Mouse (Mus musculus): ENCODE measurements at regions not wholly inside any gene's neighbourhood (a gene's known extent, or its start where the extent isn't known, plus 50 kb on each side); places are given as distances from the start of the nearest gene placed in this dataset.

DNA sequence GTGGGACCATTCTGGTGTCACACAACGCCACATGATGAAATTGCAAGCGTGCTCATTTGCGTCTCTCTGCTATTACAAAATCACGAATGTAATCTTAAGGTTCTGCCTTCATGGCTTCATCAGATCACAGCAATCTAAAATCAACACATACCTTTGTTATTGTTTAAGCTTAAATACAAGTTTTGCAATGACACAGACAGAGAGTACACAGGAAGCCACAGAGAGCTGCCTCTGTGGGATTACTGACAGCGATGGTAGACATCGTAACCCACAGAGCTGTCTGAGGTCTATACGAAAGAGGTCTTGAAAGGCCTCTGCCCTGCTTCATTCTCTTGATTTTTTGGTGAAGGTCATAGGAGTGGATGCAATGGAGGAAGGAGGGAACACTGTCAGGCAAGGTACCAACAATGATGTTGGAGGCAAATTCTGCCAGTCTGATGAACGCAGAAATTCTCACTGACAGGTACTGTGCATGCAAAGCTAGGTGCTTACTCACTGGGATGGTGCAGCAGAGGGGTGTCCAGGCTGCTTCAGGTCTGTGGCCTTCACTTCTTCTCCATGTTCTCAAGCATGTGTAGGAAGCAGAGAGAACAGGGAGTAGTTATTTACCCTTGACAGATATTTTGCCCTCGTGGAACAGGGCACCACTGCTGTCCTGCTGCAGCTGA is 226.5 kb downstream of the Gm19410 start:
- DNase-seq (ENCODE audit: low spot score in 2 of 2), result no peak

DNA sequence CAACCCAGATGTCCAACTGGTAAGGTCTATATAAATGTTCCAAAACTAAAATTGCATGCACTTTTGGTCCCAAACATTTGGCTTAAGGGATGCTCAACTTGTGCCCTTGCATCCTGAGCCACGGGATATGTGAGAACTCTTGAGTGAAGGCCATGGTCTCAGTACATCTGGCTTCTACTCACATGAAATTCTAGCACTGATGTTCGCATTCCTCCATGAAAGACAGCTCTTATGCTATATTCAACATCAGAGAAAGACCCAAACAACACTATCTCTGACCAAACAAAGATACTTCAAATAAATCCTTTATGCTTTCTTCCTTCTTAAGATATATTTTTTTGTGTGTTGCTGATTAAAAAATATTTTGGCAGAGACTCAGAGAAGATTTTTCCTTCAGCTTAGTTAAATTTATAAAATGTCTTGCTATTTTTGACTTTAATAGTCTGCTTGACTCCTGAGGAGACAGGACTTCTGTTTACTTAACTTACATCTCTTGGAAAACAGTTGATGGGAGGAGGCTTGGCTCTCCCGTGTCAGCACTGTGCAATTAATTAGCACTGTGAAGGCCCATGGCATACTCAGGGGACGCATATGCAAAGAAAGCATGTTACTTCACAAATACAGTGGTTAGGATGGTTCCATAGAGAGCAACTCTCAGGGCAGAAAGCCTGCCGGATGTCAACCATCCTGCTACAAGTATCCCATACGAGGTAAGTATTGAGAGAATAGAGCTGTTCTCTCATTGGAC is 230.9 kb downstream of the Gm19410 start:
- DNase-seq (ENCODE audit: low spot score in 2 of 2), result no peak

DNA sequence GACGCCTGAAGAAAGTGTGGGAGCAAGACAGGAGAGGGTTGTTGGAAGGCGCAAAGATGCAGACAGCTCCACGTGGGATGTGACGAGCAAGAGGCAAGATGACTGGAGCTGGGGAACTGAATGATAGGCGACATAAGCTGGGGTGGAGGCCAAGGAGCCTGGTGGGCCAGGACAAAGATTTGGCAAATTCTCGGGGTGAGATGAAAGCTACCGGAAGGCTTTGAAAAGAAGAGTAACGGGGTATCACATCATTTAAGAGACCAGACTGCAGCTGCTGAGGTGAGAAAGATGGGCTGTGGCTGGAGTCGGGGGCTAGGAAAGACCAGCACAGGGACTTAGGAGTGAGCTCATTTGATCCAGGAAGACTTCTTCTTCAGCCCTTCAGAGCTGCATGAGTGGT is 234.0 kb downstream of the Gm19410 start:
- DNase-seq (ENCODE audit: low spot score in 2 of 2), result no peak

DNA sequence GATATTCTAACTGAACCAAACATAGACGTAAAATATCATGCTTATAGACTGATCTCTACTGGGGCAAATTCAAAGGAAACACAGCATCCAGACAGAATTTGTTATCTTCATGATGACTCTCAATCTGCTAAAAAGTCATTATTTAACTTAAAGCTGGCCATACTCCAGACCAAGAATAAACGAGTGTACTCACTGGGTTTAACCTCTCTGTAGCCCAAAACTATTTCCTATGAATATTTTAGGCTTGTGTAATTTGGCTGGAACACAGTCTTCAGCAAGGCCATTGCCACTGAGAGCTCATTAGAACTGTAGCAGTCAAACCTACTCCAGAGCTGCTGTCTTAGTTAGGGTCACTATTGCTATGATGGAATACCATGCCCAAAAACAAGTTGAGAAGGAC is 238.8 kb downstream of the Gm19410 start:
- no peak for DNase-seq (ENCODE audit: low spot score in 2 of 2)

DNA sequence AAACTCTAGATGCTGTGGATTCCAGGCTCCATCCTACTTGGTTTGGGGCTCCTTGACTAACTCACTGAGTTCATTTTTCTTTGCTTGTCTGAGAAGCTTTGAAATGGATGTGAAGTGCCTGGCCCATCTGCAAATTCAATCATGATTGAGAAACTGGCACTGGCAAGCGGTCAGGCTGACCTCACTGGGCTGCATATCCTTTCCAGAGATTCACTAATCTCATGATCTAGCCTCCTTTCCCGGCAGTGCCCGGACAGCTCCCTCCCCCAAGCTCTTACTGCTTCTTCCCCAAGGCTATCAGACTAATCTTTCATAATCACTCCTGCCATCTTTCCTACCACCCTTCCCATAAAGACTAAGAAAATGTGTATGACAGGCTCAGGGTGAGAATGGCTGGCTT is 239.9 kb downstream of the Gm19410 start:
- DNase-seq (ENCODE audit: low spot score in 2 of 2), result no peak

DNA sequence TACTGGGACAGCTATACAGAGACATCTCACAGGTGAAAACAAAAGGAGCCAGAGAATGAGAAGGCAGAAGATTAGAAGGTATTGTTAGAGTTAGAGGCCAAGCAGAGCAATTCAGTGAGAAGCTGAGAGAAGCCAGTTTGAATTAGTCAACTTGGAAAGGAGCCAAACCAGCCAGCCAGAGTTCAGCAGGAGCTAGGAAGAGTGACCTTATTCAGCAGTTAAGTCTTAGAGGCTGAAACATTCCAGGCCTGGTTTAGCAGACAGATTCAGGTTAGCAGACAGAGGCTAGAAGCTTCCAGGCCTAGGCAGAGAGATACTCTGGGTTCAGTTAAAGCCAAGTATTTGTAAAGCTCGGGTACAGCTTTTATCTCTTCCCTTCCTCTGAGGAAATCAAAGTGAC is 242.1 kb downstream of the Gm19410 start:
- DNase-seq (ENCODE audit: low spot score in 2 of 2), result no peak

DNA sequence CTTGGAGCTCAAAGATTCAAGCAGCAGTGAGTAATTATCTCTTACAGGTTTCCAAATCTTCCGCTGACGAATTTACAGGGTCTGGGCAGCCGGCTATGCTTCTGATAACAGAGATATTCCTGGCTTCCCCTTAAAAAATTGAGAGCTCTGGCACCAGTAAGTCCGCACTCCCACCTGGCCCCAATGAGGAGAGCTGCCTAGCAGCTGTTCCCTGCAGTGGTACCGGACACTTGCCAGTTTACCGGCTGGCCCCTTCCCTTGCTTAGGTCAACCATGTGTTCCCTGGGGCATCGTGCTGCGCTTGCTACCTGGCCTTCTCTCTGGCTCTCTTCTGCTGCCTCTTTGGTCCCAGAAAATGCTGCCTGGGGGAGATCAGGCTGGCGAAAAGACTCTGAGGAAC is 244.0 kb downstream of the Gm19410 start:
- no peak for DNase-seq (ENCODE audit: low spot score in 2 of 2)

DNA sequence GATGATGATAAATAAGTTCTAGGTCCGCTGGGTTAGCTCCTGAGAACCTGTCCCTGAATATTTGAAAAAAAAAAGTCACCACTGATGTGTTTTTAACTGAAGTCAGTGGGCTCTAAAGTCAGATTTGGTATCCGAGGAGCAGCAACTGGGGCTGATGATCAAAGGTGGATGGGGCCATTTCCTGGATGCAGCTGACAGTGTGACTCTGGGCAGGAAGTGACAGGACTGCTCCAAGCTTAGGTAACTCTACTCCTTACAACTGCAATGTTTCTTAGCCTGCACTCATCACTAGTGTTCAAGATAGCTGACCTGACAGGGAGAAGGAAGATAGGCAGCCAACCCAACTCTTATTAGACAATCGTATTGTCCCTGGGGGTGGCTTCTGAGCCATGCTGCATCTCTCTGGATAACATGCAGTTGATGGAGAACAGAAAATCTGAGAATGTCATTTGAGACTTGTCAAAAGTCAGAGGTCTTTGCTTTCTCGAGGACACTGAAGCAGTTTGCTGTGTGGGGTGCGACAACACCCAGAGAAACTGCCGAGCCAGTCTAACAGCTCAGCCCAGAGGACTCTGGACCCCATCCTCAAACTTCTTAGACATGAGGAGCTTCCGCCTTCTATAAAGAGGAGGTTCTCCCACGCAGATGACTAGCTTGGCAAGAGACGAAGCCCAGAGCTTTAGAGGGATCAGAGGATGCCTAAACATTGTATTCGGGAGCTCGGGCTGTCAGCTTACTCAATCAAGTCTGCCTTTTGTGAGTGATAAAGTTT is 245.0 kb downstream of the Gm19410 start:
- DNase-seq (ENCODE audit: low spot score in 2 of 2), result no peak

DNA sequence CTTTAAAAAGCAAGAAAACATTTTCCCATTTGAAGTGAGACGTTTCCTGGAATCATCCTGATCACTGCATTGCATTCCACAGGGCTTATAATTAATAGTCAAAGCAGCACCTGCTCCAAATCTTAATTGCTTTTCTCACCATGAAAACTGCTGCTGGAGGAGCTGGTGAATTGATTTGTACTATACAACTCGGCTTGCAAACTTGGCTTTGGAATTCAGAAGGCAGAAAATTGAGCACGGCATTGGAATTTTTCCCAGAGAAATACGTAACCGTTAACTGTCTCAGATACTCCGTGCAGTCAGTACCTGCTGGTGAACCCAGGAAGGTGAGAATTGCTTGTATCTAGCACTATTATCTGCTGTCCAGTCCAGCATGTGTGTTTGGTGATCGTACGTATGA is 249.3 kb downstream of the Gm19410 start:
- peak; percentile 25 to 47 for DNase-seq (ENCODE audit: low spot score in 2 of 2)

DNA sequence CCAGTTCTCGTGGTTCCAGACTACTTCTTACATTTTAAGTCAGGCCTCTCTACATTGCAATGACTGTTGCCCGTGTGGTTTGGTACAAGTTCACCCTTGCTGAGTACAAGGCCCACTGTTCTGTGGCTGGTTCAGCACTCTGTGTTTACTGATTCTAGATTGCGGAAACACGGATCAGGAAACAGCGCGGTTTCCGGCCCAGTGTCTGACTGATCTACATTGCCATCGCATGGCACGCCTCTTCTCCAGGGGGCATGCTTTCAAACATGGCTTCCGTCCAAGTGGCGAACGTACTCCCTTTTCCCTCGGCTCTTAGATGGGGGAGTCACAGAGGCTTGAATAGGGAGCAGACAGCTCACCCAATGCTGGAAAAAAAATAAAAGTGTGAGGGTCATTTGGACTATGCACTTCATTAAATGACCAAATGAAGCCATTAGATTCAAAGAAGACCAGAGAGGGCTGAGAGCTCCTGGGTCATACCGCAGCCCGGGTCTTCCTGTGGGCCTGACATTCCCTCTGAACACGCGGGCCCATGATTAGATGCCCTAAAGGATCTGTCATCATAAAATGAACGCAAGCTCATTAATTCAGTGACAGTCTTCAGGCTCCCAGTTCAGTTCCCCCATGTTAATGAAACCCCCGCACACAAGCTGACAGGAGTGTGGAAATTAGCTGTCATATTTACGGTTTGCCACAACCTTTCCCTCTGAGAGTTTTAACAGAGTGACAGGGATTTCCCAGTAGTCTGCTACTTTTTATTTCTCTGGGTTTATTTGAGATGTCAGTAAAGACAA is 250.9 kb downstream of the Gm19410 start:
- no peak for DNase-seq (ENCODE audit: low spot score in 2 of 2)

DNA sequence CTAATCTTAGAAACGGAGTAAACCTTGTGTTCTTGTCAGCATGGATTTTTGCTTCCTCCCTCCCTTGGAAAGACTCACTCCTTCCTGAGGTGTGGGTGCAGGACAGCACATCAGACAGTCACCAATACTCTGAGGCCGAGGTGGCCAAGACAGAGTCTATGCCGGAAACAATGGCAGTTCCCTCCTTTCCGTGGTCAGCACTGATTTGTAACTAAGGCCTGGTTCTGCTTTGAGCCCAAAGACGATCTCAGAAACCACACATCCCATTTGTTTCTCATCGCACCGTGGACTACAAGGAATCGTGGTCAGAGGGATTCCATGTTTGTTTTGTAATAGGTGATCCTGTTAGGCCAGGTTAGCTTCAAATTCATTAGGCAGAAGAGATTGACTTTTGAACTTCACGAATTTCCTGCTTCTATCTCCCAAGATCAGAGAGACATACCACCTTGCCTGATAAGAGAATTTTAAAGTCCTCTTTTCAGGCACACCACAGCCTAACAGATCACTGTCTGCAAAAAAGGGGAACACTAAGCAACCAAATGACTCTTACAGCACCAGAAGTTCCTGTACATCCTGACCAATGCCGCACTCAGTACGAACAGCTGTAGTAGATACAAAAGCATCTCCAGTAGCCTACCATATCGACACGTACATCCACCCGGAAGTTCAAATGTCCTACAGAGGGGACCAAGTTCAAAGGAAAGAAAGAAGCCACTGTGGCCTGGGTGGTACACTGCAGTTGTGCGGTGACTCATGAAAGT is 253.6 kb downstream of the Gm19410 start:
- DNase-seq (ENCODE audit: low spot score in 2 of 2), result peak in 1 of 2 experiments; percentile 20

DNA sequence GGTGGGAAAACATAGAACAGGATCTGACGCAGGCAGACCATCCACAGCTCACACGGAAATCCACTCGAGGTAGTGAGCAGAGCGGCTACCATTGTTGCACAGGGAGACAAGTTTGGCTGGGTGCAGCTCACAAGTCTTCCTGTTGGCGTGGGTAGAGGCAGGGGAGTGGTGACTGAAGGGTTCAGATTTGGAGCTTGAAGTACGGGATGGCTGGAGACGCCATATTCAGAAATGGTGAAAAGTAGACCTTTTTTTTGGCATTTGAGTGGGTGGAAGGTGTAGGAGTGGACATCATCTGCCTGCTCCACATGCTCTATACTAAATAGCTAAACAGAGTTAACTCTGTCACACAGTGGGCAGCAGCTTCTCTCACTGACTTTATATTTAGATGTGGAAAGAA is 254.3 kb downstream of the Gm19410 start:
- peak; percentile 63 to 64 for DNase-seq (ENCODE audit: low spot score in 2 of 2)

DNA sequence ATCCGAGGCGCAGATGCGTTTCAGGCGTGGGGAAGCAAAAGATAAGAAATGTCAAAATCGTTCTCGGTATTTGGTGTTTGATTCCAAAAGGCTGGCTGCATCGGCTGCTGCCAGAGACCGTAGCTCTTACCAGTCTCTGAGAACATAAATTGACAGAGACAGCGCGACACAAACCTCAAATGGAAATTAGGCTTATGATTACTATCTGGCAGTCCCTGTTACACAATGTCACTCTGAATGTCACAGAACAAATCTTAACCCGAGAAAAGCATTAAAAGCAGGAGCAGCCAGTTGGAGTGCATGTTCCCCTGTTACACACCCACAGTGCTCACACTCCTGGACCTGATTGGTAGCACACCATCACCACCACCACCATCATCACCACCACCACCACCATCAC is 262.0 kb downstream of the Gm19410 start:
- DNase-seq (ENCODE audit: low spot score in 2 of 2), result no peak

DNA sequence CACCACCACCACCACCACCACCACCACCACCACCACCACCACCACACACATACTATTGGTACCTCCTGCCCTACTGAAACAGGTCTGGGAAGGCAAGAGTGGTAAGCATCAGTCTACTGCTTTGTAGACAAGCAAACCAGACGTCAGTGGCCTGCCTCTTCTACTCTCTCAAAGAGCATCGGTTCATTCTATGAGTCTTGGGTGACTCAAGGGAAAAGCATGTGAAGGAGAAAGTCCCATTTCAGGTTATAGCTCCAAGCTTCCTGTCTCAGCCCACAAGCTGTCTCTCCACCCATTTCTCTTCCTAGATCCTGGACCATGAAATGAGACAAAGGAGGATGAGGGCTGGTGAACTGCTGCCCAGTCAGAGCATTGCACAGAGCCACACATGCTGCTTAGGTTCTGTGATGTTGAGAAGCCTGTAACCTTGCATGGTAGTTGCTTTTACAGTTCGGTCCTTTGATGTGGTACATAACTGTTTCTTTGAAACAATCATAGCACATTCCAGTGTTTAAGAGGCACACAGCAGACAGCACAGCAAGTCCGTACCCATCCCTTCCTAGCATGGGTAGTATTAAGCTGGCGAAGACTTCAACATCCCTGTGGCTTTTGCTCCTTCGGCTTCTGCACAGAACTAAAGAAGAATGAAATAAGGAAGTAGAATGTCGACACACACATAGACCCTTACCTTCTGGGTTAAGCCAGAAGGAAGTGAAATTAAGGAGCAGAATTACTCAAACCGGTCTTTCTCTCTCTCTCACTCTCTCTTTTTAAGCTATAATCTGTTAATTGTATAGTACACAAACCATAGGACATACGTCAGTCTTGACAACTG is 262.7 kb downstream of the Gm19410 start:
- no peak for DNase-seq (ENCODE audit: low spot score in 2 of 2)

DNA sequence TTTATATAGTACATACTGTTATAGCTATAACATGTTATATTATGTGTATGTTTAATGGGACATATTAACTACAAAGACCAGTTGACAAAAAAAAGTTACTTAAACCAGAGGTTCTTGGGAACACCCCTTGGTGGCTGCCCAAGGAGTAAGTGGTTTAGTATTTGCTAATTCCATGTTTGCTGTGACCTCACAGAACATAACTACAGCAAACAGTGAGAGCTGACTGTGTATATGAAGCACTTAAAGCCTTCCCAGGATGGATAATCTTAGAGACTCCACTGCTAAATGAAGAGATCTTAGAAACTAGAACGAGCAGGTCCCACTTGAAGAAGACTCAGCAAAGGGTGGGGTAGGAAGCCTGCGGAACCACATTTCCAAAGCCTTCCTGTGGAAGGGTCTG is 263.9 kb downstream of the Gm19410 start:
- DNase-seq (ENCODE audit: low spot score in 2 of 2), result no peak

DNA sequence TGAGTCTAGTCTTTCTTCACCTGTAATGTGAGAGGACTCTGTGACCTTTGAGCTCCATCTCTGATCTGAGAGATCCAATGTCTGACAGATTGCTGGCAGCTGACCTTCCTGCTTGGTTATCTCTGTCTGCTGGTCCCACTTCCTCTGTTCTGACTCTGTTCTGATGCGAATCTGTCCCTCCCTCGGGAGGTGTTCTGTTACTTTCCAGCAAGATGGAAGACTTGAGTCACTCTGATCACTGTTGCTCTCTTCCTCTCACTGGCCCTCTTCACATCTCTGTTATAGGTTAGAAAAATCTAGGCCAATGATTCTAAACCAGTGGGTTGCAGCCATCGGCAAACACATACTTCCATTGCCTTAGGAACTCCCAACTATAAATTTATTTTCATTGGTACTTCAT is 264.6 kb downstream of the Gm19410 start:
- no peak for DNase-seq (ENCODE audit: low spot score in 2 of 2)

DNA sequence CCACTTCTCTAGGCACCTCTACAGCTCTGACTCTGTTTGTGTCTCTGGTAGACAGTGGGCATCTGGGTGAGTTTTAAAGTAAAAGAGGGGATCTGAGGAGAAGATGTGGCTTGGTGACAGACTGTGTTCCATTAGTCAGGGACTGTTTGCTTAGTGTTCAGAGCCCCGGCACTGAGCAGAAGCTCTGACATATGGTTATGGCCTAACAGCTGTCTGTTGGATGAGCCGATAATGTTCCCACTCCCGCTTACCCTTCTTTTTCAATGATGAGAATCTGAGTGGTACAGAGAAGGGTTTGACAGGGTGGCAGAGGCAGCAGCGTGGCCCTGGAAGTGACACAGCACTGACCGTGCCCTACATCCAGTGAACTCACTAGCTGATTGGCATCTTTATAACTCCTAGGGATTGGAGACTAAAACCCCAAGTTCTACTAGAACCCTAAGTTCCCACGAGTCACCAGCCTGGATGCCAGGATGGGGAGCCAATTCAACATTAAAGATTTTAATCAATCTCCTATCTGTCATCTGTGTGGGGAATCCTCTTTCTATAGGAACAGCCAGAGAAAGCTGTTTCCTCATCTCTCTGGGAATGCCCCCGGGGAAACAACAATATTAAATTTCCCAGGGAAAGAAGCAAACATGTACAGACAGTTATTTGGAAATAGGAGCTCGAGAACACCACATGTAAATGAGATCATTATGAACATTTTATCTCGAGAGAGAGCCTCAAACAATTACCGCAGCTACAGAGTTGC is 266.6 kb downstream of the Gm19410 start:
- DNase-seq (ENCODE audit: low spot score in 2 of 2), result no peak

DNA sequence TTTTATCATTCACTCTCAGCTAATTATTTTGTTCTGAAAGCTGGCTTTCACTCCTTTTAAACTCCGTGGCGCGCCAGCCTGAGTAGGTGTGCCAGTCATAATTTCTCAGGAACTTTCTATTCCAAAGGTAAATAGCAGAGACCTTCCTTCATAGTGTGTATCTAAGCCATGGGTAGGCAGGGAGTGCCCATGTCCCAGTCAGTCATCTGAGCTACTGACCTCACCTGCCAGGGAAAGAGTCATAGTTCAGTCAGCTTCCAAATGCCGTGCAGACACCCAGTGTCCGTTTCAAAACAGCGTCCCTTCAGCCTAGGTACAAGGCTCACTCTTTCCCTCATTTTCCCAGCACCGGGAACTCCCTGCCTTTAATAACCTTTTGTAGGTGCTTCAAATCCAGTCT is 269.7 kb downstream of the Gm19410 start:
- DNase-seq (ENCODE audit: low spot score in 2 of 2), result no peak

DNA sequence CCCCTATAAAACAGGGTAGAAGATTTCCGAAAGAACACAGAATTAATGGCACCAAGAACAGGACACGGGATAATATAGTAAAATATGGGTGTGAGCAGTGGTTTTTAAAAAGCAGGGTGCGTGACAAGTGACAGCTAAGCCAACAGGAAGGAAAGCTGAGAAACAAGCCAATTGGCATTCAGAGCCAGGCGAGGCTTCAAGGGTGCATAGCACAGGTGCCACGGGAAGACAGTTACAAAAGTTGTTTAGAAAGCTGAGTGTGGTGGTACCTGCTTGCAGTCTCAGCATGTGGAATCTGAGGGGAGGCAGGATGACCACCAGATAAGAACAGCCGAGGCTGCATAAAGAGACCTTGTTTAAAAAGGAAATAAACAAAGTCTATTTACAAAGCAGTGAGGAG is 270.7 kb downstream of the Gm19410 start:
- no peak for DNase-seq (ENCODE audit: low spot score in 2 of 2)

Data from right cerebral cortex, adult 2 months (tissue).